Mouse (Mus musculus) brown adipose tissue, adult 24 weeks (tissue): ENCODE data around the gene Stam. TPM values are rescaled to one million over a fixed set of nuclear protein-coding genes. Genes with fewer than 3 reads are reported as not detected.
"Not testable (repeated sequence)": the region's sequence is repeated elsewhere in the genome, so short reads cannot be mapped to it uniquely, and the experiment has no call there.

Source experiments
- H3K27ac ChIP-seq: fragments of 200-500 bp; replicated peaks from 2 replicates; pipeline ENCODE4 v1.5.1; 2012; ENCODE audit warnings: low read depth, mild to moderate bottlenecking, low read length
- H3K4me1 ChIP-seq: fragments of 200-500 bp; 2 replicates; pipeline ENCODE4 v1.6.1; 2012; ENCODE audit warnings: low read length, mixed read lengths; ENCODE audit not compliant: control insufficient read depth, insufficient read depth, insufficient read length
- H3K4me3 ChIP-seq: fragments of 200-500 bp; 2 replicates; pipeline ENCODE4 v1.5.1; 2012; ENCODE audit warnings: low read depth, mild to moderate bottlenecking, low read length, moderate library complexity; ENCODE audit not compliant: insufficient read depth
- polyA plus RNA-seq: library from polyadenylated mRNA; stranded (reverse); fragments of >200 nt; gene quantifications from 2 replicates; pipeline ENCODE4 v1.2.4, GENCODE M21; 2012; ENCODE audit not compliant: missing spikeins, insufficient read depth, insufficient read length

Gene Stam
- polyA plus RNA-seq, 1 experiment: 18.8 TPM

DNA sequence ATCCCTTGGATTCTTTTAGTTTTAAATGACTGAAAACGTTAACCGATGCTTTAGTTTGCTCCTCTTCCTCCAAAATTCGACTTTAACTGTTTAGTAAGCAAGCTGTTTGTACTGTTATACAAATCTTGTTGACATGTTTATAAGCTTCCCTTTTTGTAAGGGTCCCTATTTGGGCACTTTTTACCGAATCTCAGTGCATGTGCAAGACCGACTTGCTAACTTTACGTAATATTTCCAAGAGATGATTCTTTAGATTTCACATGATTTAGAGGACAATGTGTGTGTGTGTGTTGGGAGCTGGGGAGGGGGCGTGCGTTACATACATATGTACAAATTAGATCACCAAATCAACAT, 913 bp upstream of the Stam start:
- peak overlapping the region; percentile 96 for H3K27ac ChIP-seq
- H3K4me1 ChIP-seq: no peaks in the 10 kb centered on the region

GRCm38 (mm10) chr2:14074221-14074901, 463 bp downstream of the Stam start:
- Histone ChIP-seq H3K4me1 (no peaks in the 10 kb centered on the region), H3K4me3 (peak overlapping the region; percentile 89), H3K27ac (peak overlapping the region; percentile 96)

More for the DNA sequence above, 913 bp upstream of the Stam start:
- H3K4me3 ChIP-seq: peak overlapping the region; percentile 89

GRCm38 (mm10) chr2:14078527-14078926, 4.6 kb downstream of the Stam start:
- H3K4me1 ChIP-seq, H3K27ac ChIP-seq, H3K4me3 ChIP-seq: not testable (repeated sequence)

DNA sequence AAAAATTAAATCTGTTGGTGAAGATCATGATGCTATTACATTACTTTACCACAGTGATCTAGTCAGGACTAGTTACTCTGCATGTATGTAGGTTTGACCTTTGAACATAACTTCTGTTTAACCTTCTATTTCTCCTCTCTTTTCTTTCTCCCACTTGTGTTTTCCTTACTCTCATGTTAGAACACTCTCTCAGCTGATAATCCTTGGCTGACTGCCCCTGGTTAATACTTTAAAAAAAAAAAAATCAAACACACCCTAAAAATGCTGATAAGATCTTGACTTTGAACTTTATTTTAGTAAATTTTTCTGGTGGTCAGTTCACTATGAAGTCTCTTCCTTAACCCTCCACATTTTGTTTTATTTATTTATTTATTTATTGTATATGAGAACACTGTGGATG, 26.6 kb downstream of the Stam start:
- Histone ChIP-seq H3K4me1 (no peaks in the 10 kb centered on the region; the same call in 1 of the 2 replicates), H3K27ac (no peak overlapping the region), H3K4me3 (no peak overlapping the region)

DNA sequence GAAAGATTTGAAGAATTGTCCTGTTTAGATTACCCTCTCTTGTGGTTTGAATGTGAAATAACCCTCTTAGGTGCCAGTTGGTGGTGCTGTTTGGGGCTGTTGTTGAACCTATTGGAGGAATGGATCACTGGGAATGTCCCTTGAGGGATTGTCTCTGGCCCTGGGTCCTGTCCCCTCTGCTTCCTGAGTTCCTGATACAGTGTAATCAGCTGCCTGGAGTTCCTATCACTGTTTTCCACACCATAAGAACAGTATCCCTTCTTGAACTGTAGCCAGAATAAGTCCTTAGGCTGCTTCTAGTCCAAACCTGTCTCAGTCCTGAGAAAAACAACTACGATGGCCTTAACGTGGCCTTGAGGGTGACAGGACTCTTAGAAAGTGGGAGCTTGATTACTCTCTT, 28.7 kb downstream of the Stam start:
- Histone ChIP-seq H3K27ac (no peak overlapping the region), H3K4me3 (no peak overlapping the region), H3K4me1 (no peaks in the 10 kb centered on the region; the same call in 1 of the 2 replicates)

- no peak overlapping the region for H3K4me3 ChIP-seq
- H3K27ac ChIP-seq: no peak overlapping the region
- peaks cover 3% of the 10 kb centered on the region for H3K4me1 ChIP-seq
Measured at GRCm38 (mm10) chr2:14103924-14104323, 30.0 kb downstream of the Stam start.

GRCm38 (mm10) chr2:14107673-14108072, 33.8 kb downstream of the Stam start:
- peak overlapping the region; percentile 91 for H3K27ac ChIP-seq
- no peak overlapping the region for H3K4me3 ChIP-seq
- H3K4me1 ChIP-seq: peaks cover 3% of the 10 kb centered on the region; the same call in 1 of the 2 replicates

DNA sequence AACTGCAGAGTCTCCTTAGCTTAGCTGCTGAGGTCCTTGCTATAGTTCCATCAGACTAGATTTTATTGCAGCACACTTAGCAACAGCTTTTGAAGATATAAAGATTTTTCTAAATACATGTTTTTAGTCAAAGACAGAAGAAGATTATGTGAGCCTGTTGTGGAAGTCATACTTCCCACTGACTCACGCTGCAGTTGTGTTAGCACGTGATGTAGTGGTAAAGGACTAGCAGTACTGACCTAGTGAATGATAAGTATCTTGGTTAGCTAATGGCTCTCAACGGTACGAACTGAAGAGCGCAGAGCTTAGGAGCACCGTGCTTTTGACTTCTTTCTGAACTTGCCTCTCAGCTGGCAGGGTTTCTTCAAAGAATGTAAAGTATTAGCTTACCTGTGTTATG, 52.5 kb downstream of the Stam start:
- Histone ChIP-seq H3K4me3 (no peak overlapping the region), H3K27ac (no peak overlapping the region), H3K4me1 (no peaks in the 10 kb centered on the region)

DNA sequence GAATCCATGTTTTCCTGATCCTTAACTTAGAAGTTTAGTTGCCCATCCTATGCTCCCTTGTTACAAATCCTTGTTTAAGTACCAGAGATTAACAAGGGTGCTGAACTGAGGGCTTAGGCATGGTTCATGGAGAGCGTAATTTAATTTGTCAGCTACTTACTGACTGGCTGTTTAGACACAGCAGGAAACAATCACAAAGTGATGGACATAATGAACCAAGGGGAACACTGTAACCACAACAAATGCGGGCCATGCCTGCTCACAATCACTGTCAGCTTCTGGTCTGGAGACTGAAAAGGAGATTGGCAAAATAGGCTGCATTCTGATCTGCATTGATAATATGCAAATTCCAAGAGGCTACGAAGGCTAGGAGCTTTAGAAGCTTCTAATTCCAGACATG, 53.7 kb downstream of the Stam start:
- no peak overlapping the region for H3K4me3 ChIP-seq
- no peak overlapping the region for H3K27ac ChIP-seq
- H3K4me1 ChIP-seq: no peaks in the 10 kb centered on the region

GRCm38 (mm10) chr2:14130641-14131339, 56.9 kb downstream of the Stam start:
- Histone ChIP-seq H3K27ac (peak overlapping the region; percentile 77), H3K4me1 (no peaks in the 10 kb centered on the region), H3K4me3 (peak overlapping the region; percentile 19)

GRCm38 (mm10) chr2:14132468-14133326, 58.8 kb downstream of the Stam start:
- no peaks in the 10 kb centered on the region for H3K4me1 ChIP-seq
- H3K4me3 ChIP-seq: no peak overlapping the region
- no peak overlapping the region for H3K27ac ChIP-seq

DNA sequence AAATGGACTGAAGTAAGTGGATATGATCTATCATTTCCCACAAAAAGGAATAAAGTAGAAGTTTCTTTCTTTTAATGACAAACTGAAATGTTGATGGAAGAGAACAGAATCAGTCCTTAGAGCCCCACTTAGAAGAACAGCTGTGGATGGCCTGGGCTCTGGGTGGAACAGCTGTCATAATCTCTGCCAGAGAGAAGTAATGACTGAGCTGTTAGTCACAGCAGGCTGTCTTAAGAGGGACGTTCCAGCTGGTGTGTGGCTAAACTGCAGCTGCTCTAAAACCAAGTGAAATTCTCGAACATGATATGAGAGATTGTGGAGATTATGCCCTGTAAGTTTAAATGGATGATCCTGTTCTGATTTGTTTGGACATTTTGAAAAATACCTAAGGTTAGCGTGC, 63.0 kb downstream of the Stam start:
- Histone ChIP-seq H3K4me1 (no peaks in the 10 kb centered on the region), H3K27ac (no peak overlapping the region), H3K4me3 (no peak overlapping the region)

GRCm38 (mm10) chr2:14139590-14139989, 65.7 kb downstream of the Stam start:
- H3K4me1 ChIP-seq: no peaks in the 10 kb centered on the region
- no peak overlapping the region for H3K27ac ChIP-seq
- H3K4me3 ChIP-seq: no peak overlapping the region

DNA sequence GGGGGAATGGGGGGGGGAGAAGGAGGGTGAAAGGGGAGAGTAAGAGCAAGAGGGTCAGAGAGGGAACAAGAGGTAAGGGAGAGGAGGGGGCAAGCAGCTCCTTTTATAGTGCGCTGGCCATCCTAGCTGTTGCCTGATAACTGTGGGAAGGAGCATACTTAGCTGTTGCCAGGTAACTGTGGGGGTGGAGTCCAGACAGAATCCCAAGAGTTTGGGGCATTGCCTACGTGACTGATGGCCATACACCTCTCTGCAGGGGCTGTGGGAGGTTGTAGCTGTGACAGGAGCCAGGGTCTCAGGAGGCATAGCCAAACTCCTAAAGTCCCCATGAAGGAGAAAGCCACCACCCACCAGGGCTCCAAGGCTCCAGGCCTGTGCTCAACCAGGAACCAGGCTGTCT, 66.1 kb downstream of the Stam start:
- Histone ChIP-seq H3K27ac (no peak overlapping the region), H3K4me1 (no peaks in the 10 kb centered on the region), H3K4me3 (no peak overlapping the region)

- H3K27ac ChIP-seq: no peak overlapping the region
- no peaks in the 10 kb centered on the region for H3K4me1 ChIP-seq
- no peak overlapping the region for H3K4me3 ChIP-seq
Measured at GRCm38 (mm10) chr2:14145311-14145710, 71.4 kb downstream of the Stam start.
